Mouse (Mus musculus): ENCODE measurements around the gene Tbpl1. TPM values are rescaled to one million over a fixed set of nuclear protein-coding genes. Genes with fewer than 3 reads are reported as not detected.

Tbpl1 gene
- 10 to 100 TPM; 44.2 to 46.2 TPM for total RNA-seq (2023)

GRCm38 (mm10) chr10:22731272-22732093, at the start of gene Tbpl1:
Gene Tbpl1 (minus strand): TSS chr10:22731938.

Other genes starting within 250 kb of the Tbpl1 start
- not detected for gene Slc2a12, start 86.9 kb downstream of the Tbpl1 start, total RNA-seq (2023)
- gene Tcf21, start 88.2 kb upstream of the Tbpl1 start, total RNA-seq (2023): not detected